Mouse (Mus musculus): Measurements from ENCODE around the gene Smurf1. TPM values are rescaled to one million over a fixed set of nuclear protein-coding genes. Genes with fewer than 3 reads are reported as not detected.

Smurf1 gene
- polyA plus RNA-seq, 1 experiment from 2014 or later, result 16.6 TPM

DNA sequence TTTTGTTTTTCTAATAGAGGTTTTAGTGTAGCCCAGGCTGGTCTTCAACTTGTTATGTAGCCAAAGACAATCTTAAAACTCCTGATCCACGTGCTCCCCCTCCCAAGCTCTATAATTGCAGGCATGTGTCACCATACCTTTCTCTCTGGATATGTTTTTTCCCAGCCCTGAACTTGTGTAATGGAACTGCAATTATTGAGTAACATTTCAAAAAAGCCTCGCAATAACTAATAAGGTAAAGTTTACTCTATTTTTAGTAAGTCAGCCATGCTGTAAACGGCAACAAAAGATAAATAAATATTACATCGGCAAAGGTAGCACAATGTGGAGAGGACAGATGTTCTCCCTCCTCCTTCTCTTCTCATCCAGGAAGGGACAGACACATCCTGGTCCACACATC, 21.3 kb downstream of the Smurf1 start:
- Histone ChIP-seq H3K4me3 (ENCODE audit: inconsistent target) (no peak overlapping the region), H3K27ac (no peak overlapping the region), H3K36me3 (ENCODE audit: inconsistent target) (no peaks in the 10 kb centered on the region), H3K79me2 (ENCODE audit: inconsistent target) (peaks cover 85% of the 10 kb centered on the region; the same call in 1 of the 2 replicates)
- 78% methylated on average over 4 of the region's 4 CpGs for WGBS (ENCODE audit: missing documents)

DNA sequence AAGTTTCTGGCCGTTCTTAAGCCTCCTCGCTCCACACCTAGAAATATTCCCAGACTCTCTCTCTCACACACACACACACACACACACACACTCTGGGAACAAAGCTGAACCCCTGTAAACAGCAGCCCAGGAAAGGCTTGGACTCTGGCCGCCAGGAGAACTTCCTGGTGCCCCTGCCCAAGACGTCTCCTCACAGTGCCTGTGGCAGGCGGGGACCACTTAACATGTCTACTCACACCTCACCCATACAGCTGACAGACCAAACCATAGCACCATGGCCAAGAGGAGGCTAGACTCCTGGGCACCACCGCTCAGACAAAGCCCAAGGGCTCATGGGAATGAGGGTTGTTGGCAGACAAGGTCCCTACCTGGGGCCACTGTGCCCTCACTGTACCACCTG, 22.3 kb downstream of the Smurf1 start:
- Histone ChIP-seq H3K36me3 (ENCODE audit: inconsistent target) (no peaks in the 10 kb centered on the region), H3K4me3 (ENCODE audit: inconsistent target) (no peak overlapping the region), H3K27ac (no peak overlapping the region), H3K79me2 (ENCODE audit: inconsistent target) (peaks cover 85% of the 10 kb centered on the region; the same call in 1 of the 2 replicates)
- WGBS (ENCODE audit: missing documents), result 87% methylated on average over 3 of the region's 6 CpGs

DNA sequence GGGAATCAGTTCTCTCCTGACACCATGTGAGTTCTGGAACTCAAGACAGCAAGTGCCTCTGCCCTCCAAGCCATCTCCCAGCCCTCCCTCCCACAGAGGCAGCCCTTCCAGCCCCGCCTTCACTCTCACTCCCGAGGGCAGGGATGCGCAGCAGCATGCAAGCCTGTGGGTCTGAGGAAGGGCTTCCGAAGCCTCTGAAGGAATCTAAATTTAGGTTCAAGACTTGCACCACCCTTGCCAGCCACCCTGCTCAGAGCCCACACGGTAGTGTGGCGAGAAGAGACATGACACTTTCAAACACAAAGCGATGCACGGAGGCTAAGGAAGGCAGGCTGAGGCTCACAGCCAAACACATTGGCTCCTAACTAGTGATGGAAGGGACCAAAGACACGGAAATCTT, 23.2 kb downstream of the Smurf1 start:
- no peak overlapping the region for H3K27ac ChIP-seq

DNA sequence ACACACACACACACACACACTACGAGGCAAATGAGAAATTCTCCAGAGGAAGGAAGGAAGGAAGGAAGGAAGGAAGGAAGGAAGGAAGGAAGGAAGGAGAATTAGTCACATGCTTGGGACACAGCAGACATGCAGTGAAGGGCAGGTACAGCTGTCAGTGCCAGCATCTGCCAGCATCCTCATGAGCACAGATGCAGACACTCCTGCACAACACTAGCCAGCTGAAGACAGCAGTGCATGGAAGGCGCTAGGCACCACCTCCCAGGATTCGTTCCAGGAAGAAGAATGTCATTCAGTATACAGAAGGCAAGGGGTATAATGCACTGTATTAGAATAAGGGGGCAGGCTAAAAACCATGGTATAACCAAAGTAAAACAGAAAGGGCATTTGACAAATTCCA, 24.7 kb downstream of the Smurf1 start:
- WGBS (ENCODE audit: missing documents), result 96% methylated on average over 2 of the region's 3 CpGs
- no peak overlapping the region for H3K27ac ChIP-seq
- peaks cover 69% of the 10 kb centered on the region; the same call in 1 of the 2 replicates for H3K79me2 ChIP-seq (ENCODE audit: inconsistent target)
- no peaks in the 10 kb centered on the region for H3K36me3 ChIP-seq (ENCODE audit: inconsistent target)
- no peak overlapping the region for H3K4me3 ChIP-seq (ENCODE audit: inconsistent target)

More for the DNA sequence above, 23.2 kb downstream of the Smurf1 start:
- Histone ChIP-seq H3K79me2 (ENCODE audit: inconsistent target) (peaks cover 78% of the 10 kb centered on the region; the same call in 1 of the 2 replicates), H3K36me3 (ENCODE audit: inconsistent target) (no peaks in the 10 kb centered on the region), H3K4me3 (ENCODE audit: inconsistent target) (no peak overlapping the region)
- 86% methylated on average over 9 of the region's 9 CpGs for WGBS (ENCODE audit: missing documents)

DNA sequence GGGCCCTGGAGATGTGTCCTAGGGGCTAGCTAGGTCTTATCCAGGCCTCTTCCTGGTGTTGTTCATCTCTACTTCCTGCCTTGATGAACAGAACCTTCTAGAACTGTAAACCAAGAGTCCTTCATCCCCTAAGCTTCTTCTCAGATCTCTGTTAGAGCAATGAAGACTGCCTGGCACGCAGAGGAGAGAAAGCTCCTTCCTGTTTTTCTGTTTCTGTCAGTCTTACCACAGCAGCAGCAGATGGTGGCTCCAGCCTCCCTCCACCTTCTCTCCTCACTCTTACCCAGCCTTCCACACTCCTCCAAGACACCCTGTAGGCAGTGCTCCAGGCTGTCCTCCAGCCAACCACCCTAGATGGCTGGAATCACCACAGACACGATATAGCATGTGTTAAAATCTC, 28.3 kb downstream of the Smurf1 start:
- WGBS (ENCODE audit: missing documents), result 15% methylated on average over 2 of the region's 2 CpGs
- no peaks in the 10 kb centered on the region for H3K36me3 ChIP-seq (ENCODE audit: inconsistent target)
- H3K4me3 ChIP-seq (ENCODE audit: inconsistent target), result no peak overlapping the region
- H3K79me2 ChIP-seq (ENCODE audit: inconsistent target), result peaks cover 64% of the 10 kb centered on the region; the same call in 1 of the 2 replicates
- H3K27ac ChIP-seq, result no peak overlapping the region

DNA sequence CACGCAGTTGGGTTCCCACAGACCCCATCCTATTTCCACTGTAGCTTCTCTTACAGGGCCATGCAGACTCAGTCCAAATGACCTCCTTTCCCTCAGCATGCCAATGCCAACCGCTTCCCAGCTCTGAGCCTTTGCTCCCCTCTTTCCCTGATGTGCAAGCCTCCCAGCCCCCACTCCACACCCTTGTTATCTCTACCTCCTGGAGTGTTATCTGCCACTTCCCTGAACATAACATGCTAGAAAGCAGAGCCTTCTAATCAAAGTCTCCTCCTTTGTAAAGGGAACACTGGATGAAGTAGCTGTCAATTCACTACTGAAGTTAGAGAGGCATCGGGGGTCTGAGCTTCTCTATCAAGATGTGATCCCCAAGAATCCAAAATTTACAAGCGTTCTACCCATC, 32.2 kb downstream of the Smurf1 start:
- Histone ChIP-seq H3K4me3 (ENCODE audit: inconsistent target) (no peak overlapping the region), H3K36me3 (ENCODE audit: inconsistent target) (no peaks in the 10 kb centered on the region), H3K27ac (no peak overlapping the region), H3K79me2 (ENCODE audit: inconsistent target) (peaks cover 57% of the 10 kb centered on the region; the same call in 1 of the 2 replicates)
- WGBS (ENCODE audit: missing documents), result 96% methylated on average over 4 of the region's 4 CpGs

DNA sequence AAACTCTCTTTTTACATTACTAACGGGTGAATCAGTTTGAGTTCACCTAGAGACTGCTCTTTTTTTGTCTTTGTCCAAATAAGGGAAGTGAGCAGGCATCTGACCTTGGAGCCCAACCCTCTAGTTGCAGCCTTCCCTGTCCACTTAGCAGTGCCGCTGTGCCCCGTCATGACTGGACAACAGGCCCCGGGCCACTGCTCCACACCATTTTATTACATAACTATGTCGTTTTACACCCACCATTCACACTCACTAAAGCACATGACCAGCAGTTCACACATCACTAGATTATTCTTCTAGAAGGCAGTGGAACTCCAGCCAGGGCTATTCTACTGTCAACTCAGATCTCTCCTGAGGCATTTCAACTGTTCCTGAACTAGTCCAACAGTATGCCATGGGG, 33.8 kb downstream of the Smurf1 start:
- 71% methylated on average over 5 of the region's 5 CpGs for WGBS (ENCODE audit: missing documents)
- H3K79me2 ChIP-seq (ENCODE audit: inconsistent target), result peaks cover 68% of the 10 kb centered on the region; the same call in 1 of the 2 replicates
- H3K27ac ChIP-seq, result no peak overlapping the region
- no peaks in the 10 kb centered on the region for H3K36me3 ChIP-seq (ENCODE audit: inconsistent target)
- H3K4me3 ChIP-seq (ENCODE audit: inconsistent target), result no peak overlapping the region

DNA sequence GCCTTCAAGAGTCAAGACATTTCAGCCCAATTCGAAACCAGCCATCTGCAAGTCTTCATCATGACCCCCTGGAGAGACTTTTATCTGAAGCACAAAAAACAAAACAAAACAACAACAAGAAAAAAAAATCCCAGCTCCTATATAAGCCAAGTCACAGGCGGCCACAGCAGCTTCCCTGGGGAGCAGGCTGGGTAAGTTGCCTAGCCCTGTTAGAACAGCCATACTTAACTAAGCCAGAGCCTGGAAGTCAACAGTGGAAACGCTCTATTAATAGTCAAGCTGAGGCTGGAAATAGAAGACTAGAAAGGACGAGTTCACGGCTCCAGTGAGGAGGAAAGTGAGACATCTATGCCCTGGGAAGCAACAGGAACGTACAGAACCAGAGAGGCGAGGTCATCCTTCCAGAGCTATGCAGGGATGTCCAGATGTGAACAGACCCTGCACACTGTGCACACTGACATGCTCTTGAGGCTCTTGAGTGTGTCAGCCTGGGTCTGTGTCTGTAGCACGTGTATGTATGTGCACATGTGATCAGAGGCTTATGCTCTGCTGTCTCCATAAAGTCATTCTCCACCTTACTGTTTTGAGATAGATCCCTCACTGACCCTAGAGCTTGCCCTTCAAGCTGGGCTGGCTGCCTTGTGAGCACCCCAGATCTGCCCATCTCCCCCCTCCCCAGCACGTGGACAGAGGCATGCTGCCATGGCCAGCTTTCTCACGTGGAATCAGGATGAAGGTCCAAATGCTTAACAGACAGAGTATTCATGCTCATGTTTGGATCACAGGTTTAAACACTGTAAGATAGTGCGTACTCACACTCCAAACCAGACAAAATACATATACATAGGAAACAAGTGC, 36.6 kb downstream of the Smurf1 start:
- Histone ChIP-seq H3K79me2 (ENCODE audit: inconsistent target) (peaks cover 65% of the 10 kb centered on the region; the same call in 1 of the 2 replicates), H3K4me3 (ENCODE audit: inconsistent target) (no peak overlapping the region), H3K36me3 (ENCODE audit: inconsistent target) (no peaks in the 10 kb centered on the region), H3K27ac (no peak overlapping the region)
- WGBS (ENCODE audit: missing documents), result 95% methylated on average over 11 of the region's 11 CpGs

DNA sequence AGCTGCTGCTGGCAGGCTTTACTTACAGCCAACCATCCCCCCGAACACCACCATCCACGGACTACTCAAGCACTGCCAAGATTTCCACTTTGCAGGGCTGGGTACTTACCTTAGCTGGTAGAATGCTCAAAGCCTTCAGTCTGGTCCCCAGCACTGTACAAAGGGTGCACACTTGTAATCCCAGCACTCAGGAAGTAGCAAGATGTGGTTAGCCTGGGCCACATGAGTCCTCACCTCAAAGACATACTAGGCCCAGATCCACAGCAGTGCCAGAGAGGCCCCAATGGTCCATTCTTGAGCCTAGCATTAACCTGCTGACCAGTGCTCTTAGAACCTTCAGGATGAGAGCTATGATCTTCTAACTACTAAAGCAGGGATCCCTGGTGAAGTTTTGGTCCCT, 39.4 kb downstream of the Smurf1 start:
- no peaks in the 10 kb centered on the region for H3K36me3 ChIP-seq (ENCODE audit: inconsistent target)
- H3K4me3 ChIP-seq (ENCODE audit: inconsistent target), result no peak overlapping the region
- peaks cover 52% of the 10 kb centered on the region; the same call in 1 of the 2 replicates for H3K79me2 ChIP-seq (ENCODE audit: inconsistent target)
- no peak overlapping the region for H3K27ac ChIP-seq
- WGBS (ENCODE audit: missing documents), result 84% methylated on average over 2 of the region's 2 CpGs

DNA sequence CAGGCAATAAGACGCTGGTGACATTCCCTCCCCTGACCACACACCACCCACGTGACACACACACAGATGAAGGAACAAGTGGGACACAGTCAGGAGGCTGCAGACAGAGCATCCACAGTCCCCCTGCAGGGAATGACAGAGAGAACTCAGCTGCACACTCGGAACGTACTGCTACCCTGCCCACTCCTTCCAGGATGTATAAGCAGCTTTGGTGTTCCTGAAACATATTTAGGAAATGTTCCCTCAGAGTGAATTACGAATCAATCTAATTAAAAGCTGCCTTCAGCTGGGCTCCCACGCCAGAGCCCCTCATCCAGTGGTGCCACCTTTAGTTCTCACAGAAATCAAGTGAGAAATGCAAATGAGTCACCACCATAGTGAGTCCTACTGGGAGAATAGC, 42.3 kb downstream of the Smurf1 start:
- no peak overlapping the region for H3K4me3 ChIP-seq (ENCODE audit: inconsistent target)
- WGBS (ENCODE audit: missing documents), result 90% methylated on average over 6 of the region's 6 CpGs
- H3K79me2 ChIP-seq (ENCODE audit: inconsistent target), result peaks cover 28% of the 10 kb centered on the region; the same call in 1 of the 2 replicates
- H3K27ac ChIP-seq, result no peak overlapping the region
- H3K36me3 ChIP-seq (ENCODE audit: inconsistent target), result no peaks in the 10 kb centered on the region

DNA sequence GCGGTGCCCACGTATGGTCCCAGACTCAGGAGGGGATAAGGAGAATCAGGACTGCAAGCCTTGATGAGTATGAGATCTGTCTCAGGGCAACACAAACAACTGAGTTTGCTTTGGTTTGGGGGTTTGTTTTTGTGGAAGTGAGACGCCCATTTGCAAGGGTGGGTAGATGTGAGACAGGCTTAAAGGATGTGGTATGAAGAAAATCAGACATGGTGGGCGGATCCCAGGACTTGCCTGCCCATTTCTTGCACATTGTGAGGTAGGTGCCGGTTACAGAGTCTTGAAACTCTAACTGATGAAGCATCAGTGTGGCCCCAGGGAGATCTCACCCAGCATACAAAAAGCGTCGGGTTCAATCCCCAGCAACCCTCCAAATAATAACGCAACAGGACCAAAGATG, 45.9 kb downstream of the Smurf1 start:
- no peaks in the 10 kb centered on the region for H3K36me3 ChIP-seq (ENCODE audit: inconsistent target)
- H3K79me2 ChIP-seq (ENCODE audit: inconsistent target), result peaks cover 15% of the 10 kb centered on the region; the same call in 1 of the 2 replicates
- H3K4me3 ChIP-seq (ENCODE audit: inconsistent target), result no peak overlapping the region
- 89% methylated on average over 8 of the region's 8 CpGs for WGBS (ENCODE audit: missing documents)
- H3K27ac ChIP-seq, result no peak overlapping the region

DNA sequence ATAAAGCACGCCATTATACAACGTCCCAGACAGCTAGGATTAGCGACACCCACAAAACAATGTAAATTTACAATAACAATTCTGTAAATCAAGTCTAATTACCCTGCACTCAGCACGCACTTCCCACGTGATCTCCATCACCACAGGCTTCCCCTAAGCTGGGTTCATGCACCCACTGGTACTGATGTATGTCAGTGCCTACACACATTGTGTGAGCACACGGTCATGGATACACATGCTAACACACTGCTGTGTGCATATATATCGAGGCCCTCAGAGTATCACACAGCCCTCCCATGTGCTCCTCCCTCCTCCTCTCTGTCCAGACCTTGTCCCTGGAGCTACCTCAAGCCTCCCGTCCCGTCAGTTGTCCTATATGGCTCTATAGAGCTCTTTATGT, 46.5 kb downstream of the Smurf1 start:
- no peak overlapping the region for H3K4me3 ChIP-seq (ENCODE audit: inconsistent target)
- WGBS (ENCODE audit: missing documents), result 100% methylated on average over 9 of the region's 9 CpGs
- H3K36me3 ChIP-seq (ENCODE audit: inconsistent target), result no peaks in the 10 kb centered on the region
- peaks cover 21% of the 10 kb centered on the region; the same call in 1 of the 2 replicates for H3K79me2 ChIP-seq (ENCODE audit: inconsistent target)
- no peak overlapping the region for H3K27ac ChIP-seq

DNA sequence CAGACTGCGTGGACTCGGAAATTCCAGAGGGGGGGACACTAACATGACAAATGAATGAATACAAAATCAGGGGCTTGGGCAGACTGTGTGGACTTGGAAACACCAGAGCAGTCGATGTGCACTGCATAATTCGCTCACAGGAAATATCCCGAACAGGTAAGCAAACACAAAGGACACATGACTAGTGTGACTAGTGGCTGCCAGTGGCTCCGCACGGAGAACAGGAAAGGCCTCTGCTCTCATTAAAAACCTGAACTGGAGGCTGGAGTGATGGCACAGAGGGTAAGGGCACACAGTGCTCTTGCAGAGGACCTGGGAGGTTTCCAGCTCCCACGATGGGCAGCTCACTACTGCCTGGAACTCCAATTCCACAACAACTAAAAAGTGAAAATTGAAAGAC, 47.4 kb downstream of the Smurf1 start:
- Histone ChIP-seq H3K27ac (no peak overlapping the region), H3K4me3 (ENCODE audit: inconsistent target) (no peak overlapping the region), H3K36me3 (ENCODE audit: inconsistent target) (no peaks in the 10 kb centered on the region), H3K79me2 (ENCODE audit: inconsistent target) (peaks cover 21% of the 10 kb centered on the region; the same call in 1 of the 2 replicates)
- 93% methylated on average over 8 of the region's 8 CpGs for WGBS (ENCODE audit: missing documents)

DNA sequence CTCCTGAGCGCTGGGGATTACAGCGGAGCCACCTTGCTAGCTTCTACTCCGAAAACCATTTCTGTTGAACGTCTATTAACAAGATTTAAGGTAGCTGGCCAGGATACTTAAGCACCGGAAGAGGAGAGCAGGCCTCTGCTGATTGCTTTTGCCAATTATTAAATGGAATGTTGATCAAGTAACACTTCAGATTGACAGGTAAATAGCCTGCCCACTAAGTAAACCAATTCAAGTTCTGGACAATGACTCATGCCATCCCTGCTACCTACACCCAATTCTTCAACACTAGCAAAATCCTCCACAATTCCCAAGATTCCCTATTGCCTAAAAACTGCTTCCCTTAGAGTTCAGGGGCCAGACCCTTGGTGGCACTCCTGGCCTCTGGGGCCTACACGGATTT, 48.5 kb downstream of the Smurf1 start:
- H3K27ac ChIP-seq, result no peak overlapping the region
- peaks cover 23% of the 10 kb centered on the region; the same call in 1 of the 2 replicates for H3K79me2 ChIP-seq (ENCODE audit: inconsistent target)
- no peak overlapping the region for H3K4me3 ChIP-seq (ENCODE audit: inconsistent target)
- no peaks in the 10 kb centered on the region for H3K36me3 ChIP-seq (ENCODE audit: inconsistent target)
- 96% methylated on average over 5 of the region's 6 CpGs for WGBS (ENCODE audit: missing documents)

DNA sequence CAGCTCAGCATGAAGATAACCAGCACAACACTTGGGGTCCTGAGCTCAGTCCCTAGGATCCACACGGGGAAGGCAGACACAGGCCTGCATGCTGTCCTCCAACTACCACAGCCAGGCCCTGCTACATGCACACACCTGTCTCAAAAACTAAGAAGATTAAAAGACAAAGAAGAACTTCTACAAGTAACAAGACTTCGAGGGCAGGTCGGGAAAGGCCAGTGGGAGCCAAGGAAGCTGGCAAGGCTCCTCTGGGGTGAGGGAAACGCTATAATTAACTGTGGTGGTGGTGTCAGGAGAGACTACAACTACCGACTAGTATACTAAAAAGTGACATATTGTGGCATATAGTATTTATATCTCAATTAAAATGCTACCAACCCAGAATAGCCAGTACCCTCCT, 49.8 kb downstream of the Smurf1 start:
- Histone ChIP-seq H3K79me2 (ENCODE audit: inconsistent target) (peaks cover 19% of the 10 kb centered on the region; the same call in 1 of the 2 replicates), H3K27ac (no peak overlapping the region)
- WGBS (ENCODE audit: missing documents), result 85% methylated on average over 5 of the region's 5 CpGs

More for the DNA sequence above, 49.8 kb downstream of the Smurf1 start:
- H3K36me3 ChIP-seq (ENCODE audit: inconsistent target), result no peaks in the 10 kb centered on the region
- H3K4me3 ChIP-seq (ENCODE audit: inconsistent target), result no peak overlapping the region
